Mouse (Mus musculus) adrenal gland, postnatal 10 days (tissue): Measurements from ENCODE around the gene Ppm1h. TPM values are rescaled to one million over a fixed set of nuclear protein-coding genes. Genes with fewer than 3 reads are reported as not detected.
"Not testable (repeated sequence)": the region's sequence is repeated elsewhere in the genome, so short reads cannot be mapped to it uniquely, and the experiment has no call there.

ENCODE experiments used
- DNase-seq: peaks from one replicate; pipeline ENCODE4 v3.0.0; 2021; ENCODE audit warnings: mixed read lengths
- total RNA-seq, 2 experiments: library from RNA; stranded (reverse); gene quantifications; 2 replicates each; pipeline ENCODE4 v1.2.3; 2021

Ppm1h gene
- total RNA-seq, 2 experiments from 2014 or later: 13.0 to 15.7 TPM

DNA sequence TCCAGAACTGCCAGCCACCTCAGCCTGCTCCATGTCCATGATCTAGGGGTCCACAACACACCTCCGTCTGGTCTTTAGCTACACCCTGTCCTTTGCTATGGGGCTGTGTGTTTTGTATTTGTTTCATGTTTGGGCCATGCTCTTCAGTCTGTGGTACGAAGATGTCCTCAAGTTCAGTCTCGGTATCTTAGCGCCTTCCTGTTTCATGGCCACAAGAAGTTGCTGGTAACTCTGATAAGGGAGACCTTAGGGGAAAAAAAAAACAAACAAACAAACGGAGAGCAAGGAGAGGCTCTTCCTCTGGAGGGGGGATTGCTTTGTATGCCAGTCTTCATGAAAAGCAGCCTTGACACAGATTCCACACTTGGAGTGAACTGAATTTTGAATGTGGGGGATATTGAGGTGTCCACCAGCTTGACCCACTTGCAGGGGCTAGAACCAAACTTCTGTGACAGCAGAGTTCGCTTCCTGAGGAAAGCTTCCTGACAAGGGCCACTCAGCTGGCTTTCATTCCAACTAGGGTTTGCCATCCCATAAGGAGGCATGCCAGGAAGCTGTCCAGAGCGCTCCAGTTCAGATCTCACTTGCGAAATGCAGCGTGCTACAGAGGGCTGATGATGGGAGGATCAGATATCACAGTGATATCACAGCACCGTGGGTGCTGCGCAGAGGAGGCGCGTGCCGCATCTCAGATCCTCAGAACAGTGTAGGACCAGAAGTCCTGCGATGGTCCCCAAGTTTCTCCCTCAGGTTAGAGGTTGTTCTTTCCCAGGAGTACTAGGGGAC is 254.7 kb downstream of the Ppm1h start:
- no peak for DNase-seq

- DNase-seq: not testable (repeated sequence)
Observed at GRCm38 (mm10) chr10:122935406-122935805, 256.8 kb downstream of the Ppm1h start.

- not testable (repeated sequence) for DNase-seq
Observed at GRCm38 (mm10) chr10:122937380-122937779, 258.8 kb downstream of the Ppm1h start.

- DNase-seq: no peak
Observed at GRCm38 (mm10) chr10:122939546-122939945, 261.0 kb downstream of the Ppm1h start.

DNA sequence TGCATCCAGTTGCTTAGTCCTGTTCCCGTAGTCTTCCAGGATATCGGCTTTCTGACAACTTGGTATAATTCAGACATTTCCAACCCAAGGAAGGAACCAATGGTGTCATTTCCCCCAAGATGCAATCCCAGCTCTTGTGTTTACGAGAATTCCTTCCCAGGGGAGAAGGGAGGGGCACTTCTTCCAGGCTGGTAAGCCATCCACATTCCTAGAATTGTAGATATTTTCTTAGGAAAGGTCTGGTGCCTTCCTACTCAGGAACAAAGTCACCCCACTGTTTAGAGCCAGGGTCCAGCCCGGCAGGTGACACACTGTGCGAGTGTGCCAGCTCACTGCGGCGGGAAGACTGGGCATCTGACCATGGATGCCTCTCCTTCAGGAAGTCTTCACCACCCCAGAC is 264.2 kb downstream of the Ppm1h start:
- no peak for DNase-seq

DNA sequence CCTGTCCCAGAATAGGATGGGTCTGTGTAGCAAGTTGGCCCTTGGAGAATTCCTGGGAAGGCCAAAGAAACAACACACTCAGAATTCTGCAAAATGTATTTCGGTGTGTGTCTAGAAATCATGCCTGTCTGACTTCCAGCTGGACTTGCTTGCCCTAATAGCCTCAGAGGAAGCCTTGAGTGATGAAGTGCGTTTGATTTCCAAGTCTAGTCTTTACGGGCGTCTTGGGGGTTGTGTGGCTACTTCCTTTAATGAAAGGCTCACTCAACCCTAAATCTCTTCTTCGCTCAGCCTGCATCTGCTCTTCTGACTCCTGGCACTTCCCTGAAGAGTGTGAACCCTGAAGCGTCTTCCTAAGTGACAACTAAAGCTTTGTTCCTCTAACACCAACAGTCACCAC is 265.3 kb downstream of the Ppm1h start:
- no peak for DNase-seq

- no peak for DNase-seq
Observed at GRCm38 (mm10) chr10:122944888-122945287, 266.3 kb downstream of the Ppm1h start.

DNA sequence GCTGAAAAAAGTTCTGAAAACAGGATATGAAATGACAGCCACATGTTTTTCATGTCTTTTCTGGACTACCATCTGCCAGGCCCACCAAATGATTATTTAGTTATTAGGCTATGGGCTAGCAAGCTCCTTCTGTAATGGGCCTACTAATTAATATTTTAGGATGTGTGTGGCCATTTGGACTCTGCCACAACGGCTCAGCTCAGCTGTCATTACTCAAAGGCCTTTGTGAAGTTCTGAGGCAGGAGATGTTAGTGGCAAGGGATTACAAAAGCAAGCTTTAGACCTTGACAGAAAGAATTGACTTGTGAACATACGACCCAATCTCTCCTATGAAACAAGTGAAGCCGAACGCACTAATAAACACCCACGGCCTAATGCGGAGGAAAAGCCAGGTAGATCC is 272.4 kb downstream of the Ppm1h start:
- no peak for DNase-seq

DNA sequence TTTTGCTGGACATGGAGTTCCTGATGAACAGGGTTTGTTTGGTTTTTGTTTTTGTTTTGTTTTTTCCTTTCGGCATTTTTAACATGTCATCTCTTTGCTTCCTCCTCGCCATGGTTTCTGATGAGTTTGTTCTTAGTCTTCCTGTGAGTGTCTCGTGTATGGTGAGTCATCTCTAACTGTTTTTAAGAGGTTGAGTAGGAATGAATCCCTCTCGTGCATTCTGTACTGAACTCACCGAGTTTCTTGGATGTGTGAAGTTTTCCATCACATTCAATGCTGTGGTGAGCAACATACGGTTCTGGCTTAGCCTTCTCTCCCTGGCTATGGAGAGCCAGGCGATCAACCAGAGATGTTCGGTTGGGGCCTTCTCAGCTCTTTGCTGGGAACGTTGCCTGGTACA is 275.0 kb downstream of the Ppm1h start:
- no peak for DNase-seq

DNA sequence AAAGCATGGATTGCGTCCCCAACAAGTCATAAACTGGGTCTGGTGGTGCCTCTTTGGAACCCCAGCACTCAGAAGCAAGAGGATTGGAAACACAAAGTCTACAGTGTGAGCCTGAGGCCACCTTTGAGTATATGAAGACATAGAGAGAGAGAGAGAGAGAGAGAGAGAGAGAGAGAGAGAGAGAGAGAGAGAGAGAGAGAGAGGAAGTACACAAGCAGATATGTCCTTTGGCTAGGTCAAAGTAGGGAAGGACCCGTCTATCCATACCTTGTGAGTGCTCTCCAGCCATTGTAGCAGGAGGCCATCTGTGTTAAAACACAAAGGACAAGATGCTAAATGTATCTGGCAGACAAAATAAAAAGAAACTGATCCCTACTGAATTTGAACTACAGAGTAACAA is 279.4 kb downstream of the Ppm1h start:
- DNase-seq: no peak

DNA sequence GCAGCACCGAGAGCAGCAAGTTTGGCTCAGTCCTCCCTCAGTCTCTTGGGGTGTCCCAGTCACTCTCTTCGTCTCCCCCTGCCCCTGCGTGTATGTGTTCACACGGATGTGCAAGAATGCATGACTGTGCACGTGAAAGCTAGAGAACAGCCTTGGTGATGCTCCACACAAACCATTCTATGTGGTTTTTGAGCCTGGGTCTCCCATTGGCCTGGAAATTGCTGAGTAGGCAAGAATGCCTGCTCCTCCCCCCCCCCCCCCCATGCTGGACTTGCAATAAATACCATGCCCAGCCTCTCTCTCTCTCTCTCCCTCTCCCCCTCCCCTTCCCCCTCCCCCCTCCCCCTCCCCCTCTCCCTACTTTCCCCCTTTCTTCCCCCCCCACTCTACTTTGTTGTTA is 280.1 kb downstream of the Ppm1h start:
- no peak for DNase-seq

DNA sequence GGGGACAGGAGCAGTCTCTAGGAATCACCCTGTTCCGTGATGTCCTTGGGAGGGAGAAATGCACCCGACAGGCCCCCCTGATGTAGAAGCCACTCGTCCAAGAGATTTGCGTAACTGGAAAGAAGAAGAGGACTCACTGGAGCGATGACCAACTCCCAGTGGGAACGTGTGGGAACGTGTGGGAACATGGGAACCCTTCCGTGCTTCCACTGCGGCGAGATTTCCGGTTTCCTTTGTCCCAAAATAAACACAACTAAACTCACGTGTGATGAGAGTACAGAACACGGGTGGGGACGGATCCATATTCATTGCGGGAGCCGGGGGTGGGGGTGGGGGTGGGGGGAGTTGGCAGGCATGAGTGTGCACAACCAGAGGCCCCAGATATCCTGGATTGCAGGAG is 281.7 kb downstream of the Ppm1h start:
- no peak for DNase-seq

GRCm38 (mm10) chr10:122960738-122961137 is 282.2 kb downstream of the Ppm1h start:
- no peak for DNase-seq

- no peak for DNase-seq
Observed at GRCm38 (mm10) chr10:122961494-122961893, 282.9 kb downstream of the Ppm1h start.

DNA sequence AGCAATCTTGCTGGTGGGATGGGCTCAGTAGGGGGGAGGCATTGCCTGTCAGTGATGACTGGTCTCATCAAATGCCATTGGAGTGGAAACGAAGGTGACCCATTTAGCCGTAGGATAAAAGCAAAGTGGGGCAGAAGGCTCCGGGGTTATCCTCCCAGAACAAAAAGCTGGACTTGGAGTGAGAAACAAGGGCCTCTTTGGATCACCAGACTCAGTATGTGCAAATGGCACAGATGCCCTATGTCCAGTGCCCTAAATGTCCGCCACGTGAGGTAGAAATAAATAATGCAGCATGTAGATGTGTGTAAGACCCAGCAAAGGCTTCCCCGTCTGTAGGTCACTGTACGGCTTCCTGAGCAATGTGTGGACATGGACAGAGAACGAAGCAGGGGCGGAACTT is 284.1 kb downstream of the Ppm1h start:
- DNase-seq: no peak

DNA sequence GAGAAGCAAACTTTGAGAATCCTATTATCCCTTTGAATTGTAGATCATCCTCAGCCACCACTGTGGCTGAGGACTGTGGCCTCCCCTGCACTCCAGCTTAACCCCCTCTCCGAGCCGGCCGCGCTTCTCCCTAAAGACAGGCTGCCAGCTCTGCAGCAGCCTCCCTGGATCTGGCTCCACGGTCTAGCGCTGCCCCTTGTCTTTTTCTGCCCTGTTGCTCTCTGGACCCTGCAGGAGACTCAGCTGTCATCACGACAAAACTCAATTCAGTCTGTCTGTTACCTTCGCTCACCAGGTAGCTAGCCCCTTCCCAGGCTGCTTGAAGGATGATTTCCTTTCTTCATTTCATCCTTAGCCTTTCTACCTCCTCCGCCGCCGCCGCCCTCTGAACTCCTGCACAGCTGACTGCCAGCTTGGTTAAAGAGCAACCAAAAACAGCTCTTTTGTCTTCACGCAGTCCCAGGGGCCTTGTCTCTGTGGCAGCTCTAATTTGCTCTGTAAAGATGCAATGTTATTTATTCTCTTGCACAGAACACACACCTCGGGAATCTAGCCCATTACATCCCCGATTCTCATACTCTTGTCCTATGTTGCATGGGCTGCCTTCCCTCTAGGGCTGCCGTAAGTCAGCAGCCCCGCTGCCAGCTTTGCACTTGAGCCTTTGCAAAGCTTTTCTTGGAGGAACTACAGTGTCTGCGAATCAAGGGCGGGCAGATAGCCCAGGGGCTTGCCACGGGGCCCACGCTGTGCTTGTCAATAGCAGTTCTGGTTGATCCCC is 285.1 kb downstream of the Ppm1h start:
- DNase-seq: no peak

GRCm38 (mm10) chr10:122964241-122964636 is 285.7 kb downstream of the Ppm1h start:
- DNase-seq: no peak

DNA sequence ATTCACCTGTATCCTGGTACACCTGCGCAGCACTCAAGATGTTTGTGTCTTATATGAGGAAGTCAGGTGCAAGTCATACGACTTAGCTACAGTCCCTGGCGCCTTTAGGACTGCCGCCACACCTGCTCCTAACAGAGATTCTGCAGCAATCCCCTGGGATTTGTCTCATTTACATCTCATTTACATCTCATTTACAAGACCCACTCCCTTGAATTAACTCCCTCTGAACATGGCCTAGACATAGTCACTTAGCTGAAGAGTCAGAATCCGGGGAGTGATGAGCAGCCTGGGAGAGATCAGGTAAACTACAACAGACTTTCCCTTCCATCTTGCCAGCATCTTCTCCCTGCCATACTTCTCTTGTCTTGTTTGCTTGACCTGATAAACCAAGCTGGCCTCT is 287.1 kb downstream of the Ppm1h start:
- not testable (repeated sequence) for DNase-seq

- DNase-seq: no peak
Observed at GRCm38 (mm10) chr10:122966421-122966820, 287.9 kb downstream of the Ppm1h start.

- no peak for DNase-seq
Observed at GRCm38 (mm10) chr10:122970188-122970587, 291.6 kb downstream of the Ppm1h start.

DNA sequence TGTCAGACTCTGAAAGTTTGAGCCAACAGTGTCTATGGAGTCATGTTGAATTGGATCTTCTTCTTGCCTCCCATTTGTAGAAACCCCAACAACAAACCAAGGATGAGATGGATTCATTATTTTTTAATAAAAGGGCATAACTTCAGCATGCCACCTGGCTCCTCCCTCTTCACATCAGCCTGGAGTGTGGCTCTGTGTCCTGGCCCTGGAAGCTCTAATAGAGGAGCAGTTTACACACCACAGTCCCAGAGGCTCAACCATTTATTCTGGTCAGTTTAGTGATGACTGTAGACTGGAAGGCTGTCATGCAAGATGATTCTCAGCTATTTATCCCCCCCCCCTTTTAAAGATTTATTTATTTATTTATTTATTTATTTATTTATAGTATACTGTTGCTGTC is 294.7 kb downstream of the Ppm1h start:
- DNase-seq: no peak

DNA sequence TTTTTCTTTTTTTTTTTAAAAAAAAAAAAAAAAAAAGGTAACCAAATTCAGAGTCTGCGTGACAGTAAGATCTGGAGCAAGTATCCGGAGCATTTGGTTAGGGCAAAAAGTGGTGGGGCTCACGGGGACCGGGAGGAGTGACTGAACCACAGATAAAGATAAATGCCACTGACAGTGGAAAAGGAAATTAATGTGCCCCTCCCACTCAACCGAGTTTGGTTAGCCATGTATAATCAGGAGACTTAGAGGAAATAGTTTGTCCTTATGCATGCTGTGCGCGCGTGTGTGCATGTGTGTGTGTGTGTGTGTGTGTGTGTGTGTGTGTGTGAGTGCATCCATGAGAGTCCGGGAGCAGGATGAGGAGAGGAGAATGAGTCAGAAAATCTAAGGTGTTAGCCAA is 297.5 kb downstream of the Ppm1h start:
- no peak for DNase-seq

- DNase-seq: no peak
Observed at GRCm38 (mm10) chr10:122979356-122979755, 300.8 kb downstream of the Ppm1h start.

- no peak for DNase-seq
Observed at GRCm38 (mm10) chr10:122980123-122980522, 301.6 kb downstream of the Ppm1h start.
